Mouse (Mus musculus) left cerebral cortex, adult 2 months (tissue): Measurements from ENCODE around the gene Nup37. TPM values are rescaled to one million over a fixed set of nuclear protein-coding genes. Genes with fewer than 3 reads are reported as not detected.
A peak's percentile ranks its signal among the peaks of the same experiment; 100 is the strongest.

Experiments used
- DNase-seq, 2 experiments: peaks; one replicate each; pipeline ENCODE4 v3.0.0; 2021 to 2022; ENCODE audit warnings: low spot score in 2 of 2, mixed read lengths in 1 of 2; ENCODE audit errors: extremely low spot score in 1 of 2
- H3K27ac ChIP-seq: fragments of 200-600 bp; 2 replicates; pipeline ENCODE4 v1.8.1; 2022
- H3K4me3 ChIP-seq: fragments of 200-600 bp; 2 replicates; pipeline ENCODE4 v1.8.1; 2022
- CTCF ChIP-seq: fragments of 200-600 bp; IDR thresholded peaks from 2 replicates; pipeline ENCODE4 v1.8.1; 2022; ENCODE audit warnings: antibody characterized with exemption, mild to moderate bottlenecking, moderate library complexity
- intact Hi-C: fragments of 180-260 bp; cut with DNase I; formaldehyde crosslinking; loops from one replicate; pipeline ENCODE4 v1.15.1; 2025
- total RNA-seq, 2 experiments: library from RNA; stranded (reverse); gene quantifications; 2 replicates each; pipeline ENCODE4 v1.2.3; 2021

Gene Nup37
- total RNA-seq, 2 experiments from 2014 or later: 6.8 to 6.9 TPM

GRCm38 (mm10) chr10:88200541-88200940, 53.7 kb downstream of the Nup37 start:
- intact Hi-C loops: no loop called here
- Histone ChIP-seq H3K27ac (peak overlapping the region; percentile 84), H3K4me3 (peak overlapping the region; percentile 72)
- no peak for DNase-seq
- no peak for TF ChIP-seq CTCF

- H3K27ac ChIP-seq: peak within 1 kb of the TSS; percentile 84
- no peak for TF ChIP-seq CTCF
- peak; percentile 91 for DNase-seq
- peak within 1 kb of the TSS; percentile 72 for H3K4me3 ChIP-seq
- intact Hi-C loops: no loop called here
Observed at GRCm38 (mm10) chr10:88200951-88201638, 54.3 kb downstream of the Nup37 start, which contains the start of gene Washc3. Gene Washc3, plus strand, starts transcription at chr10:88201093.

GRCm38 (mm10) chr10:88201650-88202049, 54.9 kb downstream of the Nup37 start:
- no peak for TF ChIP-seq CTCF
- H3K27ac ChIP-seq: no peak overlapping the region
- DNase-seq: no peak
- intact Hi-C loops: no loop called here
- peak overlapping the region; percentile 72 for H3K4me3 ChIP-seq

GRCm38 (mm10) chr10:88202581-88202980, 55.8 kb downstream of the Nup37 start:
- TF ChIP-seq CTCF: no peak
- Histone ChIP-seq H3K27ac (no peak overlapping the region), H3K4me3 (no peak overlapping the region)
- intact Hi-C loops: no loop called here
- DNase-seq: no peak

GRCm38 (mm10) chr10:88203236-88203635, 56.4 kb downstream of the Nup37 start:
- no peak for TF ChIP-seq CTCF
- no peak overlapping the region for H3K27ac ChIP-seq
- no peak overlapping the region for H3K4me3 ChIP-seq
- no peak for DNase-seq
- intact Hi-C loops: no loop called here

GRCm38 (mm10) chr10:88212644-88213043, 65.9 kb downstream of the Nup37 start:
- Histone ChIP-seq H3K27ac (no peak overlapping the region), H3K4me3 (no peak overlapping the region)
- TF ChIP-seq CTCF: no peak
- intact Hi-C loops: no loop called here
- no peak for DNase-seq

- TF ChIP-seq CTCF: no peak
- H3K4me3 ChIP-seq: no peak overlapping the region
- intact Hi-C loops: no loop called here
- no peak overlapping the region for H3K27ac ChIP-seq
- no peak for DNase-seq
Observed at GRCm38 (mm10) chr10:88214800-88215514, 68.2 kb downstream of the Nup37 start.

- DNase-seq: no peak
- intact Hi-C loops: no loop called here
- TF ChIP-seq CTCF: no peak
- H3K27ac ChIP-seq: no peak overlapping the region
- H3K4me3 ChIP-seq: no peak overlapping the region
Observed at GRCm38 (mm10) chr10:88218161-88218560, 71.4 kb downstream of the Nup37 start.

GRCm38 (mm10) chr10:88221718-88222117, 74.9 kb downstream of the Nup37 start:
- no peak overlapping the region for H3K4me3 ChIP-seq
- DNase-seq: no peak
- no peak for TF ChIP-seq CTCF
- intact Hi-C loops: no loop called here
- no peak overlapping the region for H3K27ac ChIP-seq

- Histone ChIP-seq H3K4me3 (no peak overlapping the region), H3K27ac (no peak overlapping the region)
- DNase-seq: no peak
- TF ChIP-seq CTCF: no peak
- intact Hi-C loops: loop anchor here (5.0 kb wide), 1 partner anchor 843 kb away; no protein-coding TSS in a partner anchor
Observed at GRCm38 (mm10) chr10:88225421-88225820, 78.6 kb downstream of the Nup37 start.

- no peak for DNase-seq
- intact Hi-C loops: loop anchor here (5.0 kb wide), 1 partner anchor 846 kb away; no protein-coding TSS in a partner anchor
- no peak overlapping the region for H3K4me3 ChIP-seq
- no peak overlapping the region for H3K27ac ChIP-seq
- TF ChIP-seq CTCF: no peak
Observed at GRCm38 (mm10) chr10:88227962-88228361, 81.2 kb downstream of the Nup37 start.

Other genes starting within 250 kb of the Nup37 start
- gene Pmch, start 55.9 kb upstream of the Nup37 start, total RNA-seq: under 1 TPM; 0.66 to 0.82 TPM
- gene Parpbp, start 51 bp upstream of the Nup37 start, total RNA-seq: under 1 TPM; 0.54 to 0.72 TPM
- 10 to 100 TPM; 20.1 to 23.0 TPM for gene Washc3, start 54.1 kb downstream of the Nup37 start, total RNA-seq
- gene Dram1, start 232.1 kb downstream of the Nup37 start, total RNA-seq: 1 to 10 TPM; 1.1 to 1.2 TPM
- 10 to 100 TPM; 66.9 to 73.3 TPM for gene Gnptab, start 232.1 kb downstream of the Nup37 start, total RNA-seq